Mouse (Mus musculus): Measurements from ENCODE around the gene Adgrg3.

DNA sequence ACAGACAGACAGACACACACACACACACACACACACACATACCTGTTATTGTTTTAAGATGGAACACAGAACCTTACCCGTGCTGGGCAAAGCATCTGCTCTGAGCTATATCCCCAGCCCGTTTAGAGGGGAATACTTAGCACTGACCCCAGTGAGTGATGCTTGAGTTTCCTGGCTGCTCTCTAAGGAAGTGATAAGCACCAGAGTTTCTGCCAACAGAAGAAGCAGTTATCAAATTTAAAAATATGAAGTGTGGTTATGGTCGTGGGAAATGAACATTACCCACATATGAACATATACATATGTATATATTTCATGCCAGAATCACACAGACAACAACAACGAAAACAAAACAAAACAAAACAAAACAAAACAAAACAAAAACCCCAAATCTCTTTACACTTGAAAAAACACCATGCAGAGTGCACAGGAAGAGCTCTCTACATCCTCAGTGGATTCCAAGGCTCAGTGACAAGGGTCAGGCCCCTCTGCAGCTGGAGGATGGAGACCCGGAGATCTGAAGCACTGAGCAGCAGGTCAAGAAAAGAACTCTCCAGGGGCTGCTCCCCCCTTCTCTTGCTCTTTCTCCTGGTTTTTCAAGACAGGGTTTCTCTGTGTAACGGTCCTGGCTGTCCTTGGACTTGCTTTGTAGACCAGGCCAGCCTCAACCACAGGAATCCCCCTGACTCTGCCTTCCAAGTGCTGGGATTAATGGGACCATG lies 42.5 kb downstream of the Adgrg3 start:
- TF ChIP-seq CTCF (IDR thresholded peaks at IDR 0.05; ENCODE audit: control insufficient read depth, insufficient read depth, insufficient read length) (no peak), MAX (IDR thresholded peaks at IDR 0.05) (no peak), USF1 (IDR thresholded peaks at IDR 0.05; ENCODE audit: low read depth) (no peak), CEBPB (IDR thresholded peaks at IDR 0.05; ENCODE audit: low read depth) (no peak), MYOD1 (IDR thresholded peaks at IDR 0.05; ENCODE audit: control insufficient read depth, insufficient read length, low read depth) (no peak), FOSL1 (IDR thresholded peaks at IDR 0.05; ENCODE audit: insufficient read depth, low read length, poor library complexity, severe bottlenecking) (no peak), MYOG (IDR thresholded peaks at IDR 0.05; ENCODE audit: control insufficient read depth, extremely low read depth, insufficient read length) (no peak)
